Mouse (Mus musculus): Measurements from ENCODE around the gene Slc12a6. TPM values are rescaled to one million over a fixed set of nuclear protein-coding genes. Genes with fewer than 3 reads are reported as not detected.

Gene Slc12a6
- total RNA-seq, 1 experiment = 20.7 TPM

DNA sequence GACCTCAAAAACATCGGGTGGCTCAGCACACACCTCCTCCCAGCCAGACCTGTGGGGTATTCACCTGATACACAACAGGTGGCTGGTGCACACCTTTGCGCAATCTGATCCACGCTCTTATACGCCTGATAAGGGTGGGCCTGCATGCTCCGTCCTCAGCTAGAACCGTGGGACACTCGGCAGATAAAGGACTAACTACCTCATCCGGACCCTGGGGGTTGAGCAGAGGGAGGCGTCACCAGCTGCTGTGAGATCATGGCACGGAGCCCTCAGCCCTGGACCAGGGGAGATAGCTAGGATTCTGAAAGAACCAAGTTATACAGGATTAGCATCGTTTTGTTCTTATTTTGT lies 592 bp downstream of the Slc12a6 start, which contains the start of gene Gm21985:
TSS of gene Gm21985 (plus strand) at position 73 of the 351 bp plus-strand sequence.
- Histone ChIP-seq H3K9me3 (ENCODE audit: control insufficient read depth, insufficient read depth, low read depth, low read length) (no peaks in the 10 kb centered on the region), H3K27ac (ENCODE audit: insufficient read depth, low read depth, low read length, poor library complexity, severe bottlenecking) (no peak within 1 kb of the TSS), H3K9ac (ENCODE audit: insufficient read depth, low read depth, low read length, poor library complexity, severe bottlenecking) (peak within 1 kb of the TSS; percentile 76), H3K4me3 (ENCODE audit: insufficient read depth in 1 of 2, low read depth in 1 of 2, low read length in 2 of 2, poor library complexity in 1 of 2, severe bottlenecking in 1 of 2) (peak within 1 kb of the TSS; percentile 86 to 99), H3K4me1 (ENCODE audit: control insufficient read depth in 2 of 2, insufficient read depth in 2 of 2, low read length in 2 of 2, poor library complexity in 1 of 2) (no peaks in the 10 kb centered on the region; a peak in 1 of 4 replicates), H3K36me3 (ENCODE audit: control insufficient read depth, insufficient read depth, low read length, poor library complexity, severe bottlenecking) (peaks cover 3% of the 10 kb centered on the region; the same call in 1 of the 2 replicates)
- in situ Hi-C loops (cut with MboI; ENCODE audit: low sequenced_read_pairs in 2 of 2, unreplicated experiment in 2 of 2) = no loop called here
- no peak for TF ChIP-seq MAFK (IDR thresholded peaks at IDR 0.05; ENCODE audit: insufficient read depth, low read depth, low read length)
- TF ChIP-seq ZC3H11A (IDR thresholded peaks at IDR 0.05; ENCODE audit: borderline replicate concordance, low read depth, low read length) = no peak
- no peak for TF ChIP-seq HCFC1 (IDR thresholded peaks at IDR 0.05; ENCODE audit: borderline replicate concordance, insufficient read depth, low read length)
- TF ChIP-seq CHD2 (IDR thresholded peaks at IDR 0.05; ENCODE audit: low read depth, low read length) = no peak
- no peak for TF ChIP-seq ZNF384 (IDR thresholded peaks at IDR 0.05; ENCODE audit: low read depth, low read length)
- no peak for DNase-seq (ENCODE audit: low read depth, low spot score)

- in situ Hi-C loops (cut with MboI; ENCODE audit: low sequenced_read_pairs in 2 of 2, unreplicated experiment in 2 of 2) = no loop called here
- no peak for DNase-seq (ENCODE audit: low read depth, low spot score)
- TF ChIP-seq CHD2 (IDR thresholded peaks at IDR 0.05; ENCODE audit: low read depth, low read length) (no peak), HCFC1 (IDR thresholded peaks at IDR 0.05; ENCODE audit: borderline replicate concordance, insufficient read depth, low read length) (no peak), ZNF384 (IDR thresholded peaks at IDR 0.05; ENCODE audit: low read depth, low read length) (no peak), ZC3H11A (IDR thresholded peaks at IDR 0.05; ENCODE audit: borderline replicate concordance, low read depth, low read length) (no peak), MAFK (IDR thresholded peaks at IDR 0.05; ENCODE audit: insufficient read depth, low read depth, low read length) (no peak)
- Histone ChIP-seq H3K36me3 (ENCODE audit: control insufficient read depth, insufficient read depth, low read length, poor library complexity, severe bottlenecking) (peaks cover 3% of the 10 kb centered on the region; the same call in 1 of the 2 replicates), H3K4me1 (ENCODE audit: control insufficient read depth in 2 of 2, insufficient read depth in 2 of 2, low read length in 2 of 2, poor library complexity in 1 of 2) (no peaks in the 10 kb centered on the region; a peak in 1 of 4 replicates), H3K27ac (ENCODE audit: insufficient read depth, low read depth, low read length, poor library complexity, severe bottlenecking) (no peak overlapping the region), H3K9me3 (ENCODE audit: control insufficient read depth, insufficient read depth, low read depth, low read length) (no peaks in the 10 kb centered on the region), H3K9ac (ENCODE audit: insufficient read depth, low read depth, low read length, poor library complexity, severe bottlenecking) (no peak overlapping the region), H3K4me3 (ENCODE audit: insufficient read depth in 1 of 2, low read depth in 1 of 2, low read length in 2 of 2, poor library complexity in 1 of 2, severe bottlenecking in 1 of 2) (peak overlapping the region in 1 of 2 experiments; percentile 99; a peak in 2 of 4 replicates)
Measured at GRCm38 (mm10) chr2:112266780-112267179, 1.2 kb downstream of the Slc12a6 start.

DNA sequence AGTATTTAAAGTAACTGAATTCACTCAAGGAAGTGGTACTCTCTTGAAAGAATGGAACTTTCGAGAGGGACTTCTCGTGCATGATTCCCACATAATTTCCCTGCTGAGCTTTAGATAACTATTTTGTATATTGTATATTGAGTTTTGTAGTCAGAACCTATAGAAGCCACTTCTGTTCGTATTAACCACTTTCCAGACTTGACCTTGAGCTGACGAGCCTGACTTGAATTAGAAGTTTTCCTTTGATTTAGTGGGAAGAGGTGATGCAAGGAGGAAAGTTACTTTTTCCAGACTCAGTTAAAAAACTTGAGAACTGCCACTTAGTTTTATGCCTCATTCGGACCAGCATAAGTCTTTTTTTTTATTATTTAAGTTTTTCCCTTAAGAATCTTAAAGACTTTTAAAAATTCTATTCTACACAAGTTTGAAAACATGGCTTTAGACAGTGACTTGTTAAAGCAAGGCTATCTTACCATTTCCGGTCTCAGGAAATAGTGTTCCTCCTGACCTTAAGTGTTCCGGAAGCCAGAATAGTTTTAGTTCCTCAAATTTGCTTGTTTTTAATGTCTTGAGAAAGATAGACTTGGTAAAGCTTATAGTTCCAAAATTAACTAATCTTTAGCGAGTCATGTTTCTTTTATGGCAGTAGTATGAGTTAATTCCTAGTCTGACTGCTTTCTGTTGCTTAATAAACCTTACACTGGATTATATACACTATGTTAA lies 2.1 kb downstream of the Slc12a6 start:
- no peak for TF ChIP-seq ZC3H11A (IDR thresholded peaks at IDR 0.05; ENCODE audit: borderline replicate concordance, low read depth, low read length)
- TF ChIP-seq MAFK (IDR thresholded peaks at IDR 0.05; ENCODE audit: insufficient read depth, low read depth, low read length) = no peak
- no peak for TF ChIP-seq CHD2 (IDR thresholded peaks at IDR 0.05; ENCODE audit: low read depth, low read length)
- TF ChIP-seq HCFC1 (IDR thresholded peaks at IDR 0.05; ENCODE audit: borderline replicate concordance, insufficient read depth, low read length) = no peak
- no peak for TF ChIP-seq ZNF384 (IDR thresholded peaks at IDR 0.05; ENCODE audit: low read depth, low read length)
- H3K4me3 ChIP-seq (ENCODE audit: insufficient read depth in 1 of 2, low read depth in 1 of 2, low read length in 2 of 2, poor library complexity in 1 of 2, severe bottlenecking in 1 of 2) = no peak overlapping the region
- in situ Hi-C loops (cut with MboI; ENCODE audit: low sequenced_read_pairs in 2 of 2, unreplicated experiment in 2 of 2) = no loop called here
- H3K9ac ChIP-seq (ENCODE audit: insufficient read depth, low read depth, low read length, poor library complexity, severe bottlenecking) = no peak overlapping the region
- no peak overlapping the region for H3K27ac ChIP-seq (ENCODE audit: insufficient read depth, low read depth, low read length, poor library complexity, severe bottlenecking)
- no peaks in the 10 kb centered on the region; a peak in 1 of 4 replicates for H3K4me1 ChIP-seq (ENCODE audit: control insufficient read depth in 2 of 2, insufficient read depth in 2 of 2, low read length in 2 of 2, poor library complexity in 1 of 2)
- no peak for DNase-seq (ENCODE audit: low read depth, low spot score)
- H3K9me3 ChIP-seq (ENCODE audit: control insufficient read depth, insufficient read depth, low read depth, low read length) = no peaks in the 10 kb centered on the region
- H3K36me3 ChIP-seq (ENCODE audit: control insufficient read depth, insufficient read depth, low read length, poor library complexity, severe bottlenecking) = peaks cover 3% of the 10 kb centered on the region; the same call in 1 of the 2 replicates

GRCm38 (mm10) chr2:112270011-112270410 lies 4.4 kb downstream of the Slc12a6 start:
- in situ Hi-C loops (cut with MboI; ENCODE audit: low sequenced_read_pairs in 2 of 2, unreplicated experiment in 2 of 2) = no loop called here
- Histone ChIP-seq H3K9me3 (ENCODE audit: control insufficient read depth, insufficient read depth, low read depth, low read length) (no peaks in the 10 kb centered on the region), H3K9ac (ENCODE audit: insufficient read depth, low read depth, low read length, poor library complexity, severe bottlenecking) (no peak overlapping the region), H3K36me3 (ENCODE audit: control insufficient read depth, insufficient read depth, low read length, poor library complexity, severe bottlenecking) (no peaks in the 10 kb centered on the region), H3K27ac (ENCODE audit: insufficient read depth, low read depth, low read length, poor library complexity, severe bottlenecking) (no peak overlapping the region), H3K4me3 (ENCODE audit: insufficient read depth in 1 of 2, low read depth in 1 of 2, low read length in 2 of 2, poor library complexity in 1 of 2, severe bottlenecking in 1 of 2) (no peak overlapping the region), H3K4me1 (ENCODE audit: control insufficient read depth in 2 of 2, insufficient read depth in 2 of 2, low read length in 2 of 2, poor library complexity in 1 of 2) (no peaks in the 10 kb centered on the region)
- DNase-seq (ENCODE audit: low read depth, low spot score) = no peak
- TF ChIP-seq ZNF384 (IDR thresholded peaks at IDR 0.05; ENCODE audit: low read depth, low read length) = no peak
- TF ChIP-seq CHD2 (IDR thresholded peaks at IDR 0.05; ENCODE audit: low read depth, low read length) = no peak
- TF ChIP-seq ZC3H11A (IDR thresholded peaks at IDR 0.05; ENCODE audit: borderline replicate concordance, low read depth, low read length) = no peak
- TF ChIP-seq HCFC1 (IDR thresholded peaks at IDR 0.05; ENCODE audit: borderline replicate concordance, insufficient read depth, low read length) = no peak
- TF ChIP-seq MAFK (IDR thresholded peaks at IDR 0.05; ENCODE audit: insufficient read depth, low read depth, low read length) = no peak

Measured in ES-E14 (cell line).